8 mouse cellular contexts compared by ENCODE assay signal in genomic region chr11:75678747-75679438, GRCm38 (mm10). TPM values are rescaled to one million over a fixed set of nuclear protein-coding genes. Genes with fewer than 3 reads are reported as not detected.
DNase-seq lines count a peak whose midpoint lies in the region; ATAC-seq and TF ChIP-seq lines count a peak whose summit lies in the region.

Gene Crk, plus strand, starts transcription at chr11:75679259.

- H3K36me3 ChIP-seq in hindbrain, postnatal 0 days (ENCODE audit: insufficient read depth, low read length), result no peaks in the 10 kb centered on the region

- peak; percentile 97 for ATAC-seq in hindbrain, postnatal 0 days
- peak; percentile 93 for ATAC-seq in megakaryocyte, adult 5-6 weeks (ENCODE audit: poor library complexity, severe bottlenecking)

- peaks cover 9% of the 10 kb centered on the region; the same call in 1 of the 2 replicates for H3K4me1 ChIP-seq in hindbrain, postnatal 0 days (ENCODE audit: insufficient read depth, low read length)

- WGBS in hindbrain, postnatal 0 days, result under 1% methylated on average over 55 of the region's 55 CpGs

- H3K9me3 ChIP-seq in hindbrain, postnatal 0 days (ENCODE audit: low read length), result no peaks in the 10 kb centered on the region

- H3K9ac ChIP-seq in hindbrain, postnatal 0 days (replicated peaks; ENCODE audit: low read length), result peak within 1 kb of the TSS; percentile 89

- H3K27me3 ChIP-seq in hindbrain, postnatal 0 days (ENCODE audit: insufficient read depth, low read length), result no peaks in the 10 kb centered on the region

- DNase-seq in WW6 (ENCODE audit: low read depth, low spot score), result peak; percentile 99
- peak; percentile 90 to 97 for DNase-seq in cerebellum, postnatal 4 days (ENCODE audit: low spot score in 2 of 2)
- peak; percentile 100 for DNase-seq in gastrocnemius, adult 2 months
- DNase-seq in hindbrain, postnatal 0 days (ENCODE audit: low spot score), result peak; percentile 99
- DNase-seq in left cerebral cortex, adult 2 months (ENCODE audit: extremely low spot score in 1 of 2, low spot score in 2 of 2), result peak; percentile 97 to 98
- peak; percentile 94 to 97 for DNase-seq in right cerebral cortex, adult 2 months (ENCODE audit: low spot score in 2 of 2)
- DNase-seq in urinary bladder, postnatal 14 days (ENCODE audit: low spot score), result peak; percentile 99

- H3K4me2 ChIP-seq in hindbrain, postnatal 0 days (ENCODE audit: low read depth, low read length), result peak within 1 kb of the TSS; percentile 75

- peak within 1 kb of the TSS; percentile 99 for H3K27ac ChIP-seq in gastrocnemius, adult 2 months
- peak within 1 kb of the TSS; percentile 96 for H3K27ac ChIP-seq in hindbrain, postnatal 0 days
- peak within 1 kb of the TSS; percentile 94 for H3K27ac ChIP-seq in left cerebral cortex, adult 2 months

- intact Hi-C loops in gastrocnemius, adult 2 months (cut with DNase I), result loop anchor here (1.0 to 2.0 kb wide), 2 partner anchors 22 to 48 kb away; no protein-coding TSS in a partner anchor
- intact Hi-C loops in left cerebral cortex, adult 2 months (cut with DNase I), result loop anchor here (2.0 kb wide), 3 partner anchors 24 to 54 kb away; partner anchors contain the start of genes Inpp5k and Ywhae

- H3K4me3 ChIP-seq in gastrocnemius, adult 2 months, result peak within 1 kb of the TSS; percentile 100
- H3K4me3 ChIP-seq in hindbrain, postnatal 0 days (ENCODE audit: low read length), result peak within 1 kb of the TSS; percentile 82
- H3K4me3 ChIP-seq in left cerebral cortex, adult 2 months, result peak within 1 kb of the TSS; percentile 99

- no peak for TF ChIP-seq CTCF in gastrocnemius, adult 2 months (IDR thresholded peaks at IDR 0.05)
- TF ChIP-seq CTCF in hindbrain, postnatal 0 days (IDR thresholded peaks at IDR 0.05; ENCODE audit: low read depth), result no peak
- TF ChIP-seq CTCF in left cerebral cortex, adult 2 months (IDR thresholded peaks at IDR 0.05), result no peak

RNA-seq across cellular contexts. Expression of gene Crk, which starts in this region (rescaled TPM):
- total RNA-seq in gastrocnemius, adult 2 months (2021), result 10 to 100 TPM; 53.4 to 64.3 TPM
- 83.3 and 111 TPM in 2 replicates for total RNA-seq in hindbrain, postnatal 0 days (2014; rRNA removed)
- 82.3 and 82.5 TPM in 2 replicates for polyA plus RNA-seq in hindbrain, postnatal 0 days (2015; fragmentation: Nextera tagmentation; extraction: Ambion mirVana)
- 100 to 1,000 TPM; 126 to 133 TPM for total RNA-seq in left cerebral cortex, adult 2 months (2021)
- total RNA-seq in megakaryocyte, adult 5-6 weeks (2015), result 52.1 and 54.9 TPM in 2 replicates
- total RNA-seq in megakaryocyte, adult 5-6 weeks (2017), result 50.7 and 56.2 TPM in 2 replicates

Comparison
In these comparisons a context has a peak if more than half of its experiments do, and no peak if none do; other contexts are left out.
1. Peak in every context shown above with its lines: DNase-seq, ATAC-seq, H3K4me3 ChIP-seq and H3K27ac ChIP-seq.